Mouse (Mus musculus): Measurements from ENCODE around the gene Cdhr4.

GRCm38 (mm10) chr9:107963700-107964099 is 28.6 kb upstream of the Cdhr4 start:
- TF ChIP-seq TAL1 (IDR thresholded peaks at IDR 0.05; ENCODE audit: low read length) (no peak), GATA1 (IDR thresholded peaks at IDR 0.05; ENCODE audit: low read length) (no peak)
